Mouse (Mus musculus) naive thymus-derived CD4-positive, alpha-beta T cell, adult 2 months (primary cell): Measurements from ENCODE around the gene Gm9837.

Experiments
- DNase-seq: peaks from one replicate; pipeline ENCODE4 v3.0.0-alpha.2; 2011; ENCODE audit warnings: low read depth

Gm9837 gene

GRCm38 (mm10) chr11:53425711-53426255, 44.5 kb downstream of the Gm9837 start:
- DNase-seq = no peak

DNA sequence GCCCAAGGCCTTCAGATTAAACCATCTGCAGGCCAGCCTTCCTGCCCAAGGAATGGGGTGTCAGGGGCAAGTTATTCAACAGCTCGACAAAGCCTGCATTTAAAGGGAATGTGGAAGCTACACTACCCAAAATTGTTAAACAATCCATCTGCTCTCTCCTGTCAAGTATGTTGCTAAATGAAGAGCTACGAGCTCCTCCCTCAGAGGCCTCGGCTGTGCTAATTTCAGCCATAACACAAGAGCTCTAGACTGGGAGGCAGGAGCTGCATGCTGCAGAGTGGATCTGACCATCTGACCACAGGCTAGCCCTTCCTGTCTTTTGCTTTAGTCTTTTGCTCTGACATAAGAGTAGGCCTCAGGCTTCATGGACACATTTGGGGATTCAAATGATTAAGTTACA, 45.0 kb downstream of the Gm9837 start:
- no peak for DNase-seq

DNA sequence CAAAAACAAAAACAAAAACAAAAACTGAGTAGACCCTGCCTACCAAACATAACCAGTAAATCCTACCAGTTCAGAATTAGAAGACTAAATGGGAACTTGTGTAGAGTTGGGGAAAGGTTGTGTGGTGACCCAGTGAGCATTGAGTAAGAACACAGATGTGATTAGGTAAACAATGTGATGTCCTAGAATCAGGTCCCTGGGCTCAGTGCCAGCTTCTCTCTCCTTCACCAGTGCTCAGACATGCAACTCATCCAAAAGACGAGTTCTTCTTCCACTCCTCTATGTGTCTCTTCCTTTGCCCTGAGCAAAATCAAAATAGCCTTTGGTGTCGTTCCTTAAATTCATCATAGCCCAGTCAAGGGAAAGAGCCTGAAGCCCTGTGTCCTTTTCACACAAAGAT, 45.5 kb downstream of the Gm9837 start:
- DNase-seq = no peak

DNA sequence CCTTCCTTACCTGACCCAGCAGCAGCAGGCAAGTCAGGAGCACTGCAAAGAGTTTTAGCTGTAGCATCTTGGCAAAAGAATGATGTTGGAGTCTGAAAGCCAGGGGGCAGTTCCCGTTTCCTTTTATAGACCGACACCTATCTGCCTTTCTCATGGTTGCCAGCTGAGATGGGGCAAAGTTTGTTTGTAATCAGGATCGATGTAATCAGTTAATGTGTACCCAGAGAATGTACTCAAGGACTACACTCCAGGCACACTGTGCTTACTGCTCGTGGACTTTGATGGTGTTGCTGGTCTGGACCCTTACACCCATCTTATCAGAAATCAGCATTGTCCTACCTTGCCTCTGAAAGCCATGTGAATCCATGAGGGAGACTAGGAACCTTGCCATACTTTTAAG, 47.2 kb downstream of the Gm9837 start, which contains the start of gene Leap2:
Gene Leap2 (minus strand): TSS at position 135 of the 400 bp plus-strand sequence.
- no peak for DNase-seq
